8 mouse cellular contexts compared by ENCODE assay signal in the genomic region with DNA sequence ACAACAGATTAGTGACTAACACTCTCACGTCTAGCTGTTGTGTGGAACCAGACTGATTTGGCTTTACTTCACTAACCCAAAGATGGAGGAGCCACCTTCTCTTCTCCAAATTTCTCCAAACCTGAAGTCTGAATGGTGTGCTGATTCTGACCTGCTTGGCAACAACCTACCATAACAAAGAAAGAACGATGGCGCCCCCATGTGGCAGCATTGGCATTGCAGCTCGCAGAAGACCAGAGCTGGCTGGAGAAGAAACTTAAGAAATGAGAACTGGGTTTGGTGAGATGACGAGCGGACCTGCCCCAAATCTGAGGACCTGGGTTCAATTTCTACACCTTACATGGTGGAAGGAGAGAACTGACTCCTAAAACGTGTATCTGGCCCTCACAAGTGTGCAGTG. TPM values are rescaled to one million over a fixed set of nuclear protein-coding genes. Genes with fewer than 3 reads are reported as not detected.
DNase-seq lines count a peak whose midpoint lies in the region; ATAC-seq lines count a peak whose summit lies in the region.

No protein-coding gene starts in this region.

- peak; percentile 79 for DNase-seq in 416B (ENCODE audit: low read depth)
- DNase-seq in CD8-positive naive resting alpha-beta T cell, adult 2 months (ENCODE audit: low read depth in 2 of 2, low spot score in 2 of 2) = peak; percentile 22 to 57
- DNase-seq in brain, embryonic 18.5 days (ENCODE audit: low read depth, low spot score) = peak; percentile 30
- DNase-seq in frontal cortex, adult 2 months (ENCODE audit: extremely low spot score in 1 of 2, low spot score in 1 of 2) = peak; percentile 33 to 96
- DNase-seq in layer of hippocampus, adult 18-20 months (ENCODE audit: low spot score in 2 of 2) = peak; percentile 63 to 93
- peak; percentile 76 for DNase-seq in lung, postnatal 10 days
- DNase-seq in spleen, adult 12 weeks (ENCODE audit: low spot score) = peak; percentile 40

- no peak for ATAC-seq in activated CD4-positive, CD25-positive, alpha-beta regulatory T cell, adult 4 months

RNA-seq across cellular contexts. Expression of a gene that starts 45.3 kb away (rescaled TPM):
- 82.5 and 92.5 TPM in 2 replicates for polyA plus RNA-seq in frontal cortex, adult 2 months (2012; rRNA removed)
- 100 to 1,000 TPM; 178 to 180 TPM for total RNA-seq in layer of hippocampus, adult 18-20 months (2021)
- 10 to 100 TPM; 22.3 to 33.7 TPM for polyA plus RNA-seq in activated CD4-positive, CD25-positive, alpha-beta regulatory T cell, adult 4 months (2017; shearing (Covaris generic))
